Mouse (Mus musculus): ENCODE measurements around the gene Nol3. TPM values are rescaled to one million over a fixed set of nuclear protein-coding genes. Genes with fewer than 3 reads are reported as not detected.

Nol3 gene
- polyA plus RNA-seq, 1 experiment from 2014 or later: 0.10 TPM

DNA sequence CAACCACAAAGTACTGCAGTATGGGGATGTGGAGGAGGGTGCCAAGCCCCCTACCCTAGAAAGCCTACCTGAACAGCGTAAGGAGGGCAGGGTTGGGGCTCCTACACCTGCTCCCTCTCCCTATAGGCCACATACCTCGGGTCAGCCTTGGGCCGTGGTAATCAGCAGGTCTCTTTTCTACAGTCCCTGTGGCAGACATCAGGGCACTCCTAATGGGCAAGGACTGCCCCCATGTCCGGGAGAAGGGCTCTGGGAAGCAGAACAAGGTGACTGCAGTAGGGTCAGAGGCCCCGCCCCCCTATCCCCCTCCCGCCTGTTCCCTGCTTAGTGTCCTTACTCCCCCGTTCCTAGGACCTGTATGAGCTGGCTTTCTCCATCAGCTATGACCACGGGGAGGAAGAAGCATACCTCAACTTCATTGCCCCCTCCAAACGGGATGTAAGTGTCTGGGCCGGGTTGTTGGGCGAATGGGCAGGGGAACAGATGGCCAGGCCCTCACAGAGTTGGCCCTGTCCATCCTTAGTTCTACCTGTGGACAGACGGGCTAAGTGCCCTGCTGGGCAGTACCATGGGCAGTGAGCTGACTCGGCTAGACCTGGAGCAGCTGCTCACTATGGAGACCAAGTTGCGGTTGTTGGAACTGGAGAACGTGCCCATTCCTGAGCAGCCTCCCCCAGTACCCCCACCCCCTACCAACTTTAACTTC, 33.4 kb downstream of the Nol3 start:
- 85% methylated on average over 15 of the region's 15 CpGs for WGBS (ENCODE audit: insufficient replicate concordance)
- H3K9me3 ChIP-seq (replicated peaks): no peaks in the 10 kb centered on the region
- DNase-seq (no peak), ATAC-seq (ENCODE audit: low read depth) (no peak)
- no peak overlapping the region for H3K4me3 ChIP-seq (replicated peaks)
- H3K27me3 ChIP-seq: no peaks in the 10 kb centered on the region
- no peak overlapping the region for H3K27ac ChIP-seq
- H3K9ac ChIP-seq: no peak overlapping the region
- H3K4me2 ChIP-seq: no peak overlapping the region
- peaks cover 60% of the 10 kb centered on the region for H3K4me1 ChIP-seq (replicated peaks)
- peaks cover 97% of the 10 kb centered on the region for H3K36me3 ChIP-seq

DNA sequence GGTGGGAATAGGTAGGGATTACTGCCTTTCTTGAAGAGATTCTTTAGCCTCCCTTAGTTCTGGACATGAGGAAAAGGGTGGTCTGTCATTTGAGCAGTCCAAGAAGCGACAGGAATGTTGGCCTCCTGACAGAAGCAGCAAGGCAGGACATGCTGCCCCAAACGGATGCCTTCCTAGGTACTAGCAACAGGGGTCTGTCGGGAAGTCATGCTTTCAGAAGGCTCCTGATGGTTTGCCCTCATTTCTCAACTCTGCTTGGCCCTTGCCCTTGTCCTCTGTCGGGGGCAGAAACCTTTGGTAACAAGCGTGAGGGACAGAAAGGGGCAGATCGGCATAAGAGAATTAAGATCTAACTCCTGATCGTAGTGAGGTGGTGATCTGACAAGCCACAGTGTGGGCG, 34.2 kb downstream of the Nol3 start:
- no peak overlapping the region for H3K4me2 ChIP-seq
- H3K4me1 ChIP-seq (replicated peaks): peaks cover 60% of the 10 kb centered on the region
- H3K4me3 ChIP-seq (replicated peaks): no peak overlapping the region
- ATAC-seq (ENCODE audit: low read depth): no peak
- no peak overlapping the region for H3K9ac ChIP-seq
- H3K27ac ChIP-seq: no peak overlapping the region
- H3K9me3 ChIP-seq (replicated peaks): no peaks in the 10 kb centered on the region
- H3K27me3 ChIP-seq: no peaks in the 10 kb centered on the region
- peaks cover 98% of the 10 kb centered on the region for H3K36me3 ChIP-seq
- 87% methylated on average over 8 of the region's 8 CpGs for WGBS (ENCODE audit: insufficient replicate concordance)
- DNase-seq: no peak

DNA sequence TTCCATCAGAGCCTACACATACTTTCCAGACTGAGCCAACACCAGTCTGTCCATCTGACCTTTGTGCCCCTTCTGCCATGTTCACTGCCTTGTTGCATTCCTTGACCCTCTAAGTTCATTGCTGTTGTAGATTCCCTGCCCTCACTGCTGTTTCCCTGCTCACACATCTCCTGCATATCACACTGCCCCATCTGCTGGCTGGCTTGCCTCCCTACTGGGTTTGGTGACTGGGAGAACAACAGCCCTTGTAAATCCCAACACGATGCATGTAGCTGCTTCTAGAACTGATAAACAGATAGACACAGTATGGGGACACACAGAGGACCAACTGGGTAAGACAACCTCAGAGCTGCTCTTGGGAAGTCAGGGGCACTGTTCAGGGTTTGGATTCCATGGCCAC, 35.8 kb downstream of the Nol3 start:
- H3K4me1 ChIP-seq (replicated peaks): peaks cover 57% of the 10 kb centered on the region
- H3K9ac ChIP-seq: peak overlapping the region; percentile 65; the same call in 1 of the 2 replicates
- ATAC-seq (ENCODE audit: low read depth) (peak; percentile 67), DNase-seq (peak; percentile 65)
- peaks cover 100% of the 10 kb centered on the region for H3K36me3 ChIP-seq
- no peak overlapping the region for H3K4me3 ChIP-seq (replicated peaks)
- 11% methylated on average over 1 of the region's 1 CpGs for WGBS (ENCODE audit: insufficient replicate concordance)
- no peaks in the 10 kb centered on the region for H3K9me3 ChIP-seq (replicated peaks)
- H3K4me2 ChIP-seq: peak overlapping the region; percentile 11; the same call in 1 of the 2 replicates
- no peaks in the 10 kb centered on the region for H3K27me3 ChIP-seq
- peak overlapping the region; percentile 77 for H3K27ac ChIP-seq

DNA sequence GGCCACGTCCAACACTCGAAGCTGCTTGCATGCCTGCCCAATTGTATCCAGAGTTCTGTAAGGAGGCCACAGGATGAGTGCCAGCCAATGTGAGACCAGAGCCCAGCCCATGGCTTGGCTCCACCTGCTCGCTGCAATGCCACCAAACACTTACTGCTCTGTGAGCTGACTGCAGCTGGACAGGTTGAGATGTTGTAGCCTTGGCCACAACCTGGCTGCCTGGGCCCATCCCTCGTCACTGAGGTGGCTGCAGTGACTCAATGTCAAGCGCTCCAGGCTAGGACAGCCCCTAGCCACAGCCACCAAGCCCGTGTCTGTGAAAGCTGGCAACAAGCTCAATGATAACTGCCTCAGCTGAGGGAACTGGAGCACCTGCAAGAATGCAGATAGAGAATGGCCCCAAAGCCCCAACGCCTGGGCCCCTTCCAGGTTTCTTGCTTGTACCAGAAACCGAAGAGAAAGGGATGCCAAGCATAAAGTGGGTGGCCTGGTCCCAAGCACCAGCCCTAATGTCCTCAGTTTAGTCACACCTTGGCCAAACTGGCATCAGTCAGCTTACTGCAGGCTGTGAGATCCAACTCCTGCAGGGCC, 37.0 kb downstream of the Nol3 start:
- ATAC-seq (ENCODE audit: low read depth): peak; percentile 71
- Histone ChIP-seq H3K4me1 (replicated peaks) (peaks cover 66% of the 10 kb centered on the region), H3K27ac (peak overlapping the region; percentile 77), H3K4me2 (peak overlapping the region; percentile 54), H3K27me3 (no peaks in the 10 kb centered on the region), H3K9me3 (replicated peaks) (no peaks in the 10 kb centered on the region), H3K9ac (peak overlapping the region; percentile 65), H3K36me3 (peaks cover 99% of the 10 kb centered on the region), H3K4me3 (replicated peaks) (peak overlapping the region; percentile 18; the same call in 1 of the 2 replicates)
- WGBS (ENCODE audit: insufficient replicate concordance): 41% methylated on average over 8 of the region's 8 CpGs
- peak; percentile 50 for DNase-seq

DNA sequence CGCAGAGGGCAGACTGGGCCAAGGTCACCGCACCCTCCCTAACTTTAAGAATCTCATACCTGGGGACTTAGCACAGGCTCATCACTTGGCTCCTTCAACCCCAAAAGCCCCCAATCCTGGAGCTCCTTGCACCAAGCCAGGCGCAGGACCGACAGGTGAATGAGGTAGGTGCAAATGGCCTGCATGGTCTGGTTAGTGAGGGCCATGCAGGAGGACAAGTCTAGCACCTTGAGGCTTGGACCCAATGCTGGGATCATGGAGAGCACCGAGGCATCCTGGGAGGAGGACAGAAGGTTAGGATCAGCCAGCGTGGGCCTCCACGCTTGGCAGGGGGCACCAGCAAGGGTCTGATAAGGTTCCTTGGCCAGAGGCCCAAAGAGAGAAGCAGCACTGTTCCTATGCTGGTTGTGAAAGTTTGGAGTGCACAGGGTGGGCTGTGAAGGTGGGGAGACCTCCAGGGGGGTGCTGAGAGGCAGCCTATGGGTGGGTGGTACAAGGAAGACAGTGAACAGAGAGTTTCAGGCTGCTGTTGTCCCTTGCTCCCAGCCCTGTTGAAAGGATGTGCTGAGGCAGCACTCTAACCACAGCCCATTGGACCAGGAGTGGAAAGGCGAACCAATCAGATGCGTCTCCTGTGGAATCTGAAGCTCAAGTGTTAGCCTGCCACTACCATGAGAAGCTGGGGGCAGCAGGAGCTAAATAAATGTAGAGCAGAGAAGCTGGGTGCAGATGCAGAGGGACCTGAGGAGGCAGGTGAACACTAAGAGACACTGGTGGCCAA, 37.9 kb downstream of the Nol3 start:
- Histone ChIP-seq H3K27me3 (no peaks in the 10 kb centered on the region), H3K4me2 (peak overlapping the region; percentile 54), H3K36me3 (peaks cover 99% of the 10 kb centered on the region), H3K9ac (peak overlapping the region; percentile 65), H3K4me3 (replicated peaks) (peak overlapping the region; percentile 18; the same call in 1 of the 2 replicates), H3K9me3 (replicated peaks) (no peaks in the 10 kb centered on the region), H3K4me1 (replicated peaks) (peaks cover 74% of the 10 kb centered on the region), H3K27ac (peak overlapping the region; percentile 77)
- WGBS (ENCODE audit: insufficient replicate concordance): 70% methylated on average over 9 of the region's 9 CpGs
- DNase-seq (no peak), ATAC-seq (ENCODE audit: low read depth) (peak; percentile 37)

DNA sequence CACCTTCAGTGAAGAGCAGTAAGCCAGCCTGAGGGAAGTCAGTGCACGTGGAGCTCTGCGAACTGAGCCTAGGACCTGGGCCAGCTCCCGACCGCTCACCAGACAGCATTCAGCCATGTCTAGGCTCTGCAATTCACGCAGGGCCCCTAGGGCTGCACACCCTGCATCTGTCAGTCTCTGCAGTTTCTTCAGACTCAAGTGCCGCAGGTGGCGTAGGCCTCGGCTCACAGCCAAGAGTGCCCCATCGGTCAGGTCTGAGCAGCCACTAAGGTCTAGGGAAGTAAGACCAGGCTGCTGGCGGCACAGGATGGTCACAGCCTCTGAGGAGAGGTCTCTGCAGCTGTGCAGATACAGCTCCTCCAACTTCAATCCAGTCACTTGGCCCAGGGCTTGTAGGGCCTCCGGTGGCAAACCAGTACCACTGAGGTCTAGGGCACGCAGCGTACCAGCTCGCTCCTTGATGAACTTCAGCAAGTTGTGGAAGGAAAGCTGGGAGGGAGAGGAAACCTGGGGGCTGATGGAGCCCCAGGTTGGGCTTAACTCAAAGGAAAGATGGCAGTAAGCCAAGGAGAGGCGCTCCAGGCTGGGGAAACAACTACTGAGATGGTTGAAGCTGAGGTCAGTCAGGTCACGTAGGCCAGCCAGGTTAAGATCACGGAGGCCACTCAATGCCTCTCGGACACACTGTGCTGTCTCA, 39.3 kb downstream of the Nol3 start:
- peaks cover 84% of the 10 kb centered on the region for H3K4me1 ChIP-seq (replicated peaks)
- H3K4me3 ChIP-seq (replicated peaks): no peak overlapping the region
- no peak overlapping the region for H3K9ac ChIP-seq
- peaks cover 99% of the 10 kb centered on the region for H3K36me3 ChIP-seq
- ATAC-seq (ENCODE audit: low read depth) (no peak), DNase-seq (no peak)
- H3K27me3 ChIP-seq: no peaks in the 10 kb centered on the region
- H3K27ac ChIP-seq: peak overlapping the region; percentile 77; the same call in 1 of the 2 replicates
- 91% methylated on average over 18 of the region's 18 CpGs for WGBS (ENCODE audit: insufficient replicate concordance)
- H3K9me3 ChIP-seq (replicated peaks): no peaks in the 10 kb centered on the region
- H3K4me2 ChIP-seq: no peak overlapping the region

DNA sequence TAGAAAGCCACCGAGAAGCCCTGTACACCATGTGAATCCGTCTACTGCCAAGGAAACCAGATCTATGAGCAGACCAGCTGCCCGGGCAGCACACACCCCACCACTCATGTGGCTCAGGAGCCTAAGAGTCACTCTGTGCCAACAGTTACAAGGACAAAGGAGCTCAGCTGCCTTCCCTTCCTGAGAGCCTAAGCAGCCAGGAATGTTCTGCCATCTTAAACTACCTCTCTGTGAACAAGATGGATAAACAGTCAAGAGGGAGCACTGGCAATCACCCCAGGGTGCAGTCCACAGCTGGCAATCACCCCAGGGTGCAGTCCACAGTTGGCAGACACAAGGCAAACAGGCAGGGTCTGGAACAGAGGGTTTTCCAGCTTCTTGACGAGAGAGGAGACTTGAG, 42.0 kb downstream of the Nol3 start:
- no peak for DNase-seq
- WGBS (ENCODE audit: insufficient replicate concordance): 83% methylated on average over 4 of the region's 4 CpGs

DNA sequence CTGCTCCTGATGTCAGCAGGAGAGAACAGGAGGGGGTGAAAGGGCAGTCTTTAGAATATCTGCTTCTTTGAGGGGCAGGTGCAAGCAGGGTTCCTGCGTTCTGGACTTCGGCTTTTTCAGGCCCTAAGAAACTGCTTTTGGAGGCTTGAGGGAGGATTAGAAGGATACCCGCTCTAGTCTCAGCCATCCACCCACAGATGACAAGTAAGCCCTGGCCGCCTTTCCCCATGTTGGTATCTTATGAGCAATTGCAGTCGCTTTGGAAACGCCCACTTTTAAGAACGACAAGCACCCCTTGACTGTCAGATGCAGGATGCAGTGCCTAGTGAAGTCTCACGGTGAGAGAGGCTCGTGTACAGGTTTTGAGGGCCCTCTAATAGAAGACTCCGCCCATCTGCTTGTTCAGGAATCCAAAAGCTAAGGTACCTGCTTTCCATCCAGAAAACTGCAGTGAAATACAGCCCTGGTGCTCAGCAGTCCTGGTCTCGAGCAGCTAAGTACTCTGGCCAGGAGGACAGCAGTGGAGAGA, 42.8 kb downstream of the Nol3 start:
- Histone ChIP-seq H3K9ac (peak overlapping the region; percentile 52; the same call in 1 of the 2 replicates), H3K36me3 (peaks cover 67% of the 10 kb centered on the region), H3K4me1 (replicated peaks) (peaks cover 86% of the 10 kb centered on the region), H3K27me3 (no peaks in the 10 kb centered on the region), H3K4me3 (replicated peaks) (no peak overlapping the region), H3K9me3 (replicated peaks) (no peaks in the 10 kb centered on the region), H3K27ac (peak overlapping the region; percentile 65; the same call in 1 of the 2 replicates), H3K4me2 (no peak overlapping the region)
- 76% methylated on average over 11 of the region's 11 CpGs for WGBS (ENCODE audit: insufficient replicate concordance)
- ATAC-seq (ENCODE audit: low read depth) (no peak), DNase-seq (no peak)

More for the DNA sequence above, 42.0 kb downstream of the Nol3 start:
- no peak for ATAC-seq (ENCODE audit: low read depth)
- peak overlapping the region; percentile 27 for H3K9ac ChIP-seq
- H3K36me3 ChIP-seq: peaks cover 74% of the 10 kb centered on the region
- no peak overlapping the region for H3K4me2 ChIP-seq
- H3K27ac ChIP-seq: no peak overlapping the region
- H3K9me3 ChIP-seq (replicated peaks): no peaks in the 10 kb centered on the region
- peaks cover 86% of the 10 kb centered on the region for H3K4me1 ChIP-seq (replicated peaks)
- no peak overlapping the region for H3K4me3 ChIP-seq (replicated peaks)
- no peaks in the 10 kb centered on the region for H3K27me3 ChIP-seq

DNA sequence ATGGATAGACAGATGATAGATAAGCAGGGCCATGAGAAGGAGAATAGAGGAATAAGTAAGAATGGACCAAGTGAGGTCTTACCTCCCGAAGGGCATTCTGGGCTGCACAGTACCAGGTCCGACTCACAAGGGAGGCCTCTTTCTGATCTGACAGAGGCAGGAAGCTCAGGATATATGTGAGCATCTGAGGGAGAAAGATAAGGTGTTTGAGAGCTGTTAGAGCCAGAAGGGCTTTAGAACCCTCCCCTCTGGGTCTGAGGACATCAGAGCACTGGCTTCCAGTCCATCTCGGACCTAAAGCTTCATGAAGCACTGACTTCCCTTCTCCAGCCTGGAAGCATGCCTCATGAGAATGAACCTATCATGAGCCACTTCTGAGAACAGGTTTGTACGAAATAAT, 47.2 kb downstream of the Nol3 start:
- Histone ChIP-seq H3K9ac (peak overlapping the region; percentile 72), H3K4me2 (peak overlapping the region; percentile 78), H3K4me3 (replicated peaks) (peak overlapping the region; percentile 82), H3K27me3 (no peaks in the 10 kb centered on the region), H3K4me1 (replicated peaks) (peaks cover 82% of the 10 kb centered on the region), H3K9me3 (replicated peaks) (no peaks in the 10 kb centered on the region), H3K27ac (peak overlapping the region; percentile 97), H3K36me3 (peaks cover 27% of the 10 kb centered on the region)
- DNase-seq (peak; percentile 73), ATAC-seq (ENCODE audit: low read depth) (peak; percentile 86)
- 18% methylated on average over 4 of the region's 4 CpGs for WGBS (ENCODE audit: insufficient replicate concordance)

DNA sequence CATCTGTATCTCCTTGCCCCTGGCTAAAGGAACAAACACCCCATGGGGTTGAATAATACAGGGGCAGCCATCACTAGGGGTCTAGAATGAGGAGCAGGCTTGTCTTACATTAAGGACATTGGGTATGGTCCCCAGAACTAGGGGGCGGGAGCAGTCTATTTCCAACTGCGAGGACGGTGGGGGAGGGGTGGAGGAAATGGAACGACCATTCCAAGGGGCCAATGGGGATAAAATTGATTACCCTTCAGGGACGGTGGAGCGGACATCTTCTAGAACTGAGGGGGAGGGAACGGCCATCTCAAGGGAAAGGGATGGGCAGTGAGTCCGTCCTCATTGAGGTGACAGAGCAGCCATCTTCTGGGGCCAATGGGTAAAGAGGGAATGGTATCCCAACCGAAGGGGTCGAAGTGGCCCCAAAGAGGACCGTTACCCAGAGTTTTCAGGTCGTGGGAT, 49.7 kb downstream of the Nol3 start:
- Histone ChIP-seq H3K9me3 (replicated peaks) (no peaks in the 10 kb centered on the region), H3K9ac (peak overlapping the region; percentile 92), H3K27ac (peak overlapping the region; percentile 97), H3K27me3 (no peaks in the 10 kb centered on the region), H3K4me3 (replicated peaks) (peak overlapping the region; percentile 82), H3K36me3 (peaks cover 32% of the 10 kb centered on the region), H3K4me2 (peak overlapping the region; percentile 78), H3K4me1 (replicated peaks) (peaks cover 66% of the 10 kb centered on the region)
- peak; percentile 13 for ATAC-seq (ENCODE audit: low read depth)
- under 1% methylated on average over 12 of the region's 12 CpGs for WGBS (ENCODE audit: insufficient replicate concordance)
- DNase-seq: no peak

All from liver, embryonic 13.5 days (tissue).